Mouse (Mus musculus) hematopoietic stem cell, adult 5-6 weeks (primary cell): ENCODE data around the gene Fopnl. TPM values are rescaled to one million over a fixed set of nuclear protein-coding genes. Genes with fewer than 3 reads are reported as not detected.

Experiments used
- ATAC-seq, 2 experiments: fragments of 125-278 bp in 1 of 2; replicated peaks in 1 of 2; 2 replicates each; pipeline ENCODE4 v1.8.0; 2016 to 2017; ENCODE audit warnings: inconsistent platforms in 2 of 2, mild to moderate bottlenecking in 2 of 2, moderate number of reproducible peaks in 2 of 2, low read depth in 1 of 2, moderate TSS enrichment in 1 of 2; ENCODE audit not compliant: low FRiP score in 2 of 2, poor library complexity in 2 of 2, severe bottlenecking in 2 of 2, insufficient read depth in 1 of 2, low TSS enrichment in 1 of 2
- total RNA-seq: library from RNA; stranded (forward); fragments of 172-1452, 232-1000 nt; gene quantifications from 2 replicates; pipeline ENCODE4 v1.2.3, GENCODE M21; 2017

The Fopnl gene
- total RNA-seq, 1 experiment from 2014 or later, result 49.4 TPM

GRCm38 (mm10) chr16:14264504-14264903 is 52.7 kb downstream of the Fopnl start:
- ATAC-seq, result no peak

- no peak for ATAC-seq
These were observed 54.0 kb downstream of the Fopnl start for GRCm38 (mm10) chr16:14263241-14263640.

GRCm38 (mm10) chr16:14262410-14262809 is 54.8 kb downstream of the Fopnl start:
- ATAC-seq, result no peak

GRCm38 (mm10) chr16:14258856-14259255 is 58.3 kb downstream of the Fopnl start:
- no peak for ATAC-seq

GRCm38 (mm10) chr16:14253586-14253985 is 63.6 kb downstream of the Fopnl start:
- no peak for ATAC-seq

- no peak for ATAC-seq
These were observed 64.3 kb downstream of the Fopnl start for GRCm38 (mm10) chr16:14252877-14253276.

- ATAC-seq, result no peak
These were observed 67.3 kb downstream of the Fopnl start for GRCm38 (mm10) chr16:14249913-14250312.

Other genes with a start within 250 kb of the Fopnl start
- gene Nde1, start 154.1 kb downstream of the Fopnl start, total RNA-seq, result 80.9 and 81.8 TPM in 2 replicates
- 34.3 and 37.8 TPM in 2 replicates for gene Marf1, start 154.1 kb downstream of the Fopnl start, total RNA-seq
- not detected in 2 replicates for gene Myh11, start 26.0 kb downstream of the Fopnl start, total RNA-seq
- gene Abcc1, start 44.2 kb upstream of the Fopnl start, total RNA-seq, result 56.7 and 59.1 TPM in 2 replicates
- not detected in 2 replicates for gene A630010A05Rik, start 244.9 kb upstream of the Fopnl start, total RNA-seq